Mouse (Mus musculus): ENCODE results near the gene Tyw1.

DNA sequence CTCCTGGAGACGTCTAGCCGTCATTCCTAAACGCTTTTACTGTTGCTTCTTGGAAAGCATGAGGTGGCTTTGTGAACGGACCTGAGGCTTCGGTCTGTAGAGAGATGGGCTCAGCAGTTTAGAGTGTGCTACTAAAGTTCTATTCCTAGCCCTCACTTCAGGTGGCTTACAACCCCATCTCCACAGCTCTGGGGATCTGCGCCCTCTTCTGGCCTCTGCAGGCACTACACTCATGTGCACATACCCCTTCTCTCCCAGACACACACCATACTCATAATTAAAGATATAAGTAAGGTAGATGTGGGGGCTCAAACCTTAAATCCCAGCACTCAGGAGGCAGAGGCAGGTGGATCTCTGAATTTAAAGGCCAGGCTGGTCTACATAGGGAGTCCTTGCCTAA, 34.8 kb downstream of the Tyw1 start:
- no peak for TF ChIP-seq POLR2A (IDR thresholded peaks at IDR 0.05; ENCODE audit: extremely low read depth, insufficient read depth, low read length)
- TF ChIP-seq CTCF (IDR thresholded peaks at IDR 0.05; ENCODE audit: extremely low read depth, insufficient read depth, low read length): 0 out of 2 replicates have a peak, but pooled peaks have one; percentile 12

All from cortical plate, adult 2 months (tissue).